Mouse (Mus musculus): Measurements from ENCODE around the gene Fam185a.

Gene Fam185a

GRCm38 (mm10) chr5:21424614-21425602, at the start of gene Fam185a, which contains the start of gene Ccdc146:
TSS of gene Fam185a (plus strand) at chr5:21424958.
TSS of gene Ccdc146 (minus strand) at chr5:21424677.
- peak; percentile 96 for DNase-seq (ENCODE audit: low read depth, low spot score)

- DNase-seq (ENCODE audit: low read depth, low spot score) = no peak
Observed at GRCm38 (mm10) chr5:21376935-21377334, 47.8 kb upstream of the Fam185a start.

GRCm38 (mm10) chr5:21378397-21378796, 46.4 kb upstream of the Fam185a start:
- DNase-seq (ENCODE audit: low read depth, low spot score) = peak; percentile 68

GRCm38 (mm10) chr5:21381986-21382385, 42.8 kb upstream of the Fam185a start:
- DNase-seq (ENCODE audit: low read depth, low spot score) = no peak

GRCm38 (mm10) chr5:21382678-21383077, 42.1 kb upstream of the Fam185a start:
- no peak for DNase-seq (ENCODE audit: low read depth, low spot score)

- DNase-seq (ENCODE audit: low read depth, low spot score) = no peak
Observed at GRCm38 (mm10) chr5:21383392-21384251, 41.1 kb upstream of the Fam185a start.

- DNase-seq (ENCODE audit: low read depth, low spot score) = no peak
Observed at GRCm38 (mm10) chr5:21384252-21384960, 40.4 kb upstream of the Fam185a start.

- no peak for DNase-seq (ENCODE audit: low read depth, low spot score)
Observed at GRCm38 (mm10) chr5:21384976-21385375, 39.8 kb upstream of the Fam185a start.

GRCm38 (mm10) chr5:21386432-21386831, 38.3 kb upstream of the Fam185a start:
- peak; percentile 73 for DNase-seq (ENCODE audit: low read depth, low spot score)

GRCm38 (mm10) chr5:21387340-21387739, 37.4 kb upstream of the Fam185a start:
- no peak for DNase-seq (ENCODE audit: low read depth, low spot score)

GRCm38 (mm10) chr5:21388855-21389254, 35.9 kb upstream of the Fam185a start:
- DNase-seq (ENCODE audit: low read depth, low spot score) = no peak

- no peak for DNase-seq (ENCODE audit: low read depth, low spot score)
Observed at GRCm38 (mm10) chr5:21391616-21392384, 33.0 kb upstream of the Fam185a start.

GRCm38 (mm10) chr5:21394562-21394961, 30.2 kb upstream of the Fam185a start:
- no peak for DNase-seq (ENCODE audit: low read depth, low spot score)

- DNase-seq (ENCODE audit: low read depth, low spot score) = no peak
Observed at GRCm38 (mm10) chr5:21395205-21395840, 29.4 kb upstream of the Fam185a start.

- DNase-seq (ENCODE audit: low read depth, low spot score) = peak; percentile 88
Observed at GRCm38 (mm10) chr5:21411261-21411666, 13.5 kb upstream of the Fam185a start.

- DNase-seq (ENCODE audit: low read depth, low spot score) = no peak
Observed at GRCm38 (mm10) chr5:21412056-21412455, 12.7 kb upstream of the Fam185a start.

GRCm38 (mm10) chr5:21413322-21413721, 11.4 kb upstream of the Fam185a start:
- DNase-seq (ENCODE audit: low read depth, low spot score) = no peak

- DNase-seq (ENCODE audit: low read depth, low spot score) = no peak
Observed at GRCm38 (mm10) chr5:21414116-21414820, 10.5 kb upstream of the Fam185a start.

- DNase-seq (ENCODE audit: low read depth, low spot score) = no peak
Observed at GRCm38 (mm10) chr5:21418613-21419012, 6.1 kb upstream of the Fam185a start.

GRCm38 (mm10) chr5:21420609-21421008, 4.1 kb upstream of the Fam185a start:
- DNase-seq (ENCODE audit: low read depth, low spot score) = peak; percentile 58

Data from A20 (cell line).